Comparison of ENCODE assay signal across 7 mouse cellular contexts in the genomic region with DNA sequence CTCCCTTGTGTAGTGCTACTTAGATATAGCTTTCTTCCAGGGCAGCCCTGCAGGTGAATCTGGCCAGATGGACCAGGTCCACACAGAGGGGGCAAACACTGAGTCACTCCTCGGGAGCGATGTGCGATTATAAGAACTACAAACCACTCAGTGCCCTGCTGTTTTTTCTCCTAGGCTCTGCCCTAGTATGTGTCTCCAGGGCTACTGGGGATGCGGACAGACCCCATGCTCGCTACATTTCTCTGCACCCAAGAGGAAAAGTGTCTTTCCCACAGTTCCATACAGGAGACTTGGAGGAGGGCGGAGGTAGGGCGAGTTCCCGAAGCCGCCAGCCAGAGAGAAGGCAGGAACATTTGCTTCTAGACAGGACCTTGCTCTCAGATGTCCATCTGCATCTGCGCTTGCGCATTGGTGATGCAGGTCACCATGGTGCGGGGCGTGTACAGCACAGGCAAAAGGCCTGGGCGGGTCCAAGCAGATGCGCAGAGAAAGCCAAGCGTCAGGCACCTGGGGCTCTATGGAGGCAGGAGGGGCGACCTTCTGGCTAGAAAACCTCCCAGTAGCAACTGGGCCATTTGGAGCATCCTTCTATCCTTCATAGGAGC. TPM values are rescaled to one million over a fixed set of nuclear protein-coding genes. Genes with fewer than 3 reads are reported as not detected.
DNase-seq lines count a peak whose midpoint lies in the region; ATAC-seq lines count a peak whose summit lies in the region.

No protein-coding gene starts in this region.

- DNase-seq in ES-CJ7 (ENCODE audit: low read depth, low spot score) (peak; percentile 80), WW6 (ENCODE audit: low read depth, low spot score) (peak; percentile 26)
- DNase-seq in layer of hippocampus, postnatal 10 days (ENCODE audit: low spot score in 2 of 2) = peak; percentile 45 to 57
- peak; percentile 65 for DNase-seq in neural tube, embryonic 10.5 days (ENCODE audit: extremely low spot score, low spot score)

- peak; percentile 63 for ATAC-seq in forebrain, embryonic 12.5 days (ENCODE audit: low FRiP score)
- no peak for ATAC-seq in CD4-positive, CD25-positive, alpha-beta regulatory T cell, adult 4 months
- ATAC-seq in granulocyte monocyte progenitor cell, adult 5-6 weeks (replicated peaks; ENCODE audit: poor library complexity, severe bottlenecking) = no peak

- no peaks in the 10 kb centered on the region for H3K36me3 ChIP-seq in forebrain, embryonic 12.5 days (replicated peaks)

- peak overlapping the region; percentile 45 for H3K4me3 ChIP-seq in forebrain, embryonic 12.5 days (replicated peaks)

- H3K9me3 ChIP-seq in forebrain, embryonic 12.5 days = no peaks in the 10 kb centered on the region

- H3K4me2 ChIP-seq in forebrain, embryonic 12.5 days = peak overlapping the region; percentile 78

- peak overlapping the region; percentile 44 for H3K9ac ChIP-seq in forebrain, embryonic 12.5 days

- WGBS in forebrain, embryonic 12.5 days = 0% methylated on average over 17 of the region's 17 CpGs

- peaks cover 5% of the 10 kb centered on the region for H3K4me1 ChIP-seq in forebrain, embryonic 12.5 days

- H3K27me3 ChIP-seq in forebrain, embryonic 12.5 days = peaks cover 57% of the 10 kb centered on the region

- H3K27ac ChIP-seq in forebrain, embryonic 12.5 days = no peak overlapping the region

RNA-seq across cellular contexts. Expression of a gene that starts 2.5 kb away (rescaled TPM):
- polyA plus RNA-seq in forebrain, embryonic 12.5 days (2016; fragmentation: Nextera tagmentation; extraction: Ambion mirVana) = 2.2 and 3.2 TPM in 2 replicates
- 10 to 100 TPM; 31.8 to 40.8 TPM for total RNA-seq in layer of hippocampus, postnatal 10 days (2021)
- under 1 TPM in 1 of 2 experiments, not detected in 1; 0.46 TPM for polyA plus RNA-seq in CD4-positive, CD25-positive, alpha-beta regulatory T cell, adult 4 months (2017; shearing (Covaris generic))
- total RNA-seq in granulocyte monocyte progenitor cell, adult 5-6 weeks (2014; fragmentation: Nextera tagmentation) = not detected in 2 replicates
- total RNA-seq in granulocyte monocyte progenitor cell, adult 5-6 weeks (2017) = not detected in 2 replicates

Comparison
In these comparisons a context has a peak if more than half of its experiments do, and no peak if none do; other contexts are left out.
1. DNase-seq: peak in every context shown above with its lines; median percentile 80 in ES-CJ7; 65 in neural tube, embryonic 10.5 days; 51 in layer of hippocampus, postnatal 10 days; 26 in WW6.
2. RNA of a gene that starts 2.5 kb away (total RNA-seq): 31.8 to 40.8 TPM in layer of hippocampus, postnatal 10 days; not detected in granulocyte monocyte progenitor cell, adult 5-6 weeks; every median in the first group is over 10 times any median in the second.